Mouse (Mus musculus): Measurements from ENCODE around the gene Fxr1. TPM values are rescaled to one million over a fixed set of nuclear protein-coding genes. Genes with fewer than 3 reads are reported as not detected.

The Fxr1 gene
- polyA plus RNA-seq, 1 experiment from 2014 or later = 19.6 TPM

DNA sequence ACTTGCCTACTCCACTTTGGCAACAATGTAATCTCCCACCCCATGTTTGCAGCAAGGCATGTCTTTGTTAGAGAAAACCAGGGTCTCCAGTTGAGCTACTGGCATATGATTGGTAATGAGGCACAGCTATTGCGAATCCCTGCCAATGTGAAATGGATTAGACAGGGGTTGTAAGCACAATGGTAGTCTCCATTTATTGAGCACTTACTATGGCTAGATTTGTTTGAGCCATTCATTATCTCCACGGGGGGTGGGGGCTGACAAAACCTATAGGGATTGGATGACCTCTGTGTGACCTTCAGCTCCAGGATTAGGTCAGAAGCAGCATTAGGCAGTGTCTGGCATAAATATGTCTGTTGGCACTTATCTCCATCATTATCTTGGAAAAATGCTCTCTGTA lies 83.1 kb downstream of the Fxr1 start:
- Histone ChIP-seq H3K4me2 (replicated peaks; ENCODE audit: low read depth) (no peak overlapping the region), H3K27ac (replicated peaks) (no peak overlapping the region), H3K9ac (ENCODE audit: low read length) (no peak overlapping the region), H3K4me1 (replicated peaks; ENCODE audit: control insufficient read depth, insufficient read depth) (no peaks in the 10 kb centered on the region), H3K36me3 (ENCODE audit: control insufficient read depth, insufficient read depth, low read length) (no peaks in the 10 kb centered on the region), H3K27me3 (ENCODE audit: control insufficient read depth, insufficient read depth, low read length) (0 out of 2 replicates have a peak, but pooled peaks cover 2% of the 10 kb centered on the region), H3K4me3 (ENCODE audit: low read depth, low read length) (no peak overlapping the region), H3K9me3 (ENCODE audit: control insufficient read depth, low read length) (no peaks in the 10 kb centered on the region)
- 73% methylated on average over 2 of the region's 2 CpGs for WGBS
- DNase-seq (ENCODE audit: low spot score) (no peak), ATAC-seq (ENCODE audit: low FRiP score, low TSS enrichment) (no peak)
- TF ChIP-seq EP300 (optimal IDR thresholded peaks at IDR 0.05) = no peak
- no peak for TF ChIP-seq CTCF (IDR thresholded peaks at IDR 0.05; ENCODE audit: low read depth)

DNA sequence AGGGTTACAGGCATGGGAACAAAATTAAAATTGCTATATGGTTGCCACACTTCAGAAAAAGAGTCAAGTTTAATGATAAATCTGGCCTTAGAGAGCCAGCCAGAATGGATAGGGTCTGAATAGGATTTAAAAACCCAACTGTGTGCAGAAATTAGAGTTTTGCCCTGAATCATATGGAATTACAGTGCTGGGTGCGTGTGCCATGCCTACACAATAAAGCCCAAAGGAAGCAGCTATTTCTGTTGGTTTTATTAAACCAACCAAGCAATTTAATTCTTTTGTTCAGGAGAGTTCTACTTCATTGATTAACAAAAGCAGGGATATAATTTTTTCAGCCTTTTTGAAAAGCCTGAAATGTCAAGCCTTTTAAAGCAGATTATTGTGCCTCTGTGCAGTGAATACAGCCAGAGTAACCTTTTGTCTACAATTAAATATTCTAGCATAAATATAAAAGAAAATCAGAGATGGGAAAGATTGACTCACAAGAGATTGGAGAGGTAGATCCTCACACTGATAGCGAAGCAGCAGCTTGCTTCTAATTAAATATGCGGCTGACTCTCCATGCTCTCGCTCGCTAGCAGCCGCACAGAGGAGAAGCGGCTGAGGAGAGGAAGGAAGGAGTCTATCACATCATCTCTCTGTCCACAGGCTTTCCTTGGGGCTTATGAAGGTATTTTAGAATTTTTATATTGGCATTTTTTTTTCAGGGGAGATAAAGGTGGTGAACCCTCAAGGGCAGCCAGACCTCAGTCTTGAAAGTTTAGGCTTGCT lies 84.3 kb downstream of the Fxr1 start:
- Histone ChIP-seq H3K36me3 (ENCODE audit: control insufficient read depth, insufficient read depth, low read length) (no peaks in the 10 kb centered on the region), H3K4me2 (replicated peaks; ENCODE audit: low read depth) (no peak overlapping the region), H3K9me3 (ENCODE audit: control insufficient read depth, low read length) (no peaks in the 10 kb centered on the region), H3K4me3 (ENCODE audit: low read depth, low read length) (no peak overlapping the region), H3K27me3 (ENCODE audit: control insufficient read depth, insufficient read depth, low read length) (0 out of 2 replicates have a peak, but pooled peaks cover 2% of the 10 kb centered on the region), H3K9ac (ENCODE audit: low read length) (no peak overlapping the region), H3K27ac (replicated peaks) (no peak overlapping the region), H3K4me1 (replicated peaks; ENCODE audit: control insufficient read depth, insufficient read depth) (no peaks in the 10 kb centered on the region)
- WGBS = 46% methylated on average over 7 of the region's 7 CpGs
- ATAC-seq (ENCODE audit: low FRiP score, low TSS enrichment) (no peak), DNase-seq (ENCODE audit: low spot score) (no peak)
- TF ChIP-seq CTCF (IDR thresholded peaks at IDR 0.05; ENCODE audit: low read depth) (no peak), EP300 (optimal IDR thresholded peaks at IDR 0.05) (no peak)

DNA sequence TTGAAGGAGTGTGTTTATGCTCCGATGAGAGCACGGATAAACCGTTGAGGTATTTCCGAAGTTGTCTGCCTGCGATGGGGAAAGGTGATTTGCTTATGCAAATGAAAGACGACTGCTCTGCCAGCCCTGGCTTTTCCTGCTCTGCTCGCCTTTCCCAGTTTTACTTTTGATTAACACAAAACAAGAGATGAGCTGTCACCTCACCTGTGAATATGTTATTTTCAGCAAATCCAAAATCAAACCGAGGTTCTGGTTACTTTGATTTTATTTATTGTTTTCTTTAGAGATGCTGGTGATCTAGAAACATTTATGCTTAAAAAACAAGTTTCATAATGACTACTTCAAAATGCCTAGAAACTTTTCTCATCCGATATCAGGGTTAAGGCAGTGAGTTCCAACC lies 86.7 kb downstream of the Fxr1 start:
- Histone ChIP-seq H3K4me2 (replicated peaks; ENCODE audit: low read depth) (no peak overlapping the region), H3K9me3 (ENCODE audit: control insufficient read depth, low read length) (no peaks in the 10 kb centered on the region)
- WGBS = 15% methylated on average over 9 of the region's 9 CpGs

DNA sequence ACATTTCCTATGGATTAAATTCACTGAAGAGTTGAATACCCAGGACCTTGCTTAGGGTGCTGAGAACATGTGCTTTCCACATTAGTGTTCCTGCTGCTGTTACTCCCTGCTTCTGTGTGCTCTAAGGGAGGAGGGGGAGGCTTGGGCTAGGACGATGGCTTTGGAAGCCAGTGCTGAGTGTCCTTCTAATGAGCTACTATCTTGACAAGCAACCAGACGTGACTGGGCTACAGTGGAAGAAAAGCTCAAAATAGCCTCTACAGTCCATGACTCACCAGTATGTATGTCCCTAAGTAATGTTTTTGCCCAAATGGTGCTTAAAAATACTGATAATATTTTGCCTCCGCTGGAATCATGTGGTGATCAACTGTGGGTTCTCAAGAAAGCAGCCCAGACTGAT lies 87.9 kb downstream of the Fxr1 start:
- Histone ChIP-seq H3K4me3 (ENCODE audit: low read depth, low read length) (no peak overlapping the region), H3K27ac (replicated peaks) (no peak overlapping the region), H3K9me3 (ENCODE audit: control insufficient read depth, low read length) (no peaks in the 10 kb centered on the region), H3K9ac (ENCODE audit: low read length) (no peak overlapping the region), H3K27me3 (ENCODE audit: control insufficient read depth, insufficient read depth, low read length) (0 out of 2 replicates have a peak, but pooled peaks cover 2% of the 10 kb centered on the region), H3K4me2 (replicated peaks; ENCODE audit: low read depth) (no peak overlapping the region), H3K4me1 (replicated peaks; ENCODE audit: control insufficient read depth, insufficient read depth) (no peaks in the 10 kb centered on the region), H3K36me3 (ENCODE audit: control insufficient read depth, insufficient read depth, low read length) (no peaks in the 10 kb centered on the region)
- TF ChIP-seq CTCF (IDR thresholded peaks at IDR 0.05; ENCODE audit: low read depth) = no peak
- TF ChIP-seq EP300 (optimal IDR thresholded peaks at IDR 0.05) = no peak
- no peak for DNase-seq (ENCODE audit: low spot score)
- WGBS = 67% methylated on average over 3 of the region's 3 CpGs
- ATAC-seq (ENCODE audit: low FRiP score, low TSS enrichment) = no peak

More for the DNA sequence above, 86.7 kb downstream of the Fxr1 start:
- Histone ChIP-seq H3K27ac (replicated peaks) (no peak overlapping the region), H3K4me1 (replicated peaks; ENCODE audit: control insufficient read depth, insufficient read depth) (no peaks in the 10 kb centered on the region), H3K36me3 (ENCODE audit: control insufficient read depth, insufficient read depth, low read length) (no peaks in the 10 kb centered on the region), H3K9ac (ENCODE audit: low read length) (no peak overlapping the region), H3K27me3 (ENCODE audit: control insufficient read depth, insufficient read depth, low read length) (0 out of 2 replicates have a peak, but pooled peaks cover 2% of the 10 kb centered on the region), H3K4me3 (ENCODE audit: low read depth, low read length) (no peak overlapping the region)
- DNase-seq (ENCODE audit: low spot score) = no peak
- no peak for ATAC-seq (ENCODE audit: low FRiP score, low TSS enrichment)
- no peak for TF ChIP-seq EP300 (optimal IDR thresholded peaks at IDR 0.05)
- no peak for TF ChIP-seq CTCF (IDR thresholded peaks at IDR 0.05; ENCODE audit: low read depth)

DNA sequence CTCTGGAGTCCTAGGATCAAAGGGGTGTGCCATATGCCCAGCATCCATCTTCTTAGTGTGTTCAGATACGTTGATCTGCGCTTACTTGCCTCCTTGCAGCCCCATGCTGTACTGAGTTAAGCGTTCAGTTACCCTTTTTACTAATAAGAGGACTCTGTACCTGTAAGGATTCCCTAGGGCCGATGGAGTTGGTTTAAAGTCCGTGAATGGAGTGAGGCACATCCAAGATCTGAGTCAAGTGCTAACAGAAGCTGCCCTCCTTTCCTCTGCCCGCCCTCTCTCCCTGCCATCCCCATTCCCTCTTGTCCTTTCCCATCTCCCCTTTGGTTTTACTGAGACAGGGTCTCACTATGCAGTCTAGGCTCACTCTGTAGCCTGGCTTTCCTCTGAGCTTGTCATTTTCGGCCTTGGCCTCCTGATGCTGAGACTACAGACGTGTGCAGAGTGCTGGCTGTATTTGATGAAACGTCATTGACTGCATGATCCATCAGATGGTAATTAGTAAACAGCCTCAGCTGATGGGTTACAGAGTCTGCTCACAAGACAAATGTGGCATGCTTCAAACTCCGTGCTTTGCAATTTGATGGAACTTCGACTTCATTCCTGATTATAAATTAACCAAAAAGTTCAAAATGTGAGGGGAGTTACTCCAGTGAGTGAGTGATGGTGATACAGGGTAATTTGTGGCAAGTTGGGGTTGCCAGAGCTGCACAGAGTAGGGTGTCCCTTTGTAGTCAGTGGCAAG lies 92.4 kb downstream of the Fxr1 start:
- TF ChIP-seq CTCF (IDR thresholded peaks at IDR 0.05; ENCODE audit: low read depth) (no peak), EP300 (optimal IDR thresholded peaks at IDR 0.05) (no peak)
- Histone ChIP-seq H3K9ac (ENCODE audit: low read length) (no peak overlapping the region), H3K27ac (replicated peaks) (no peak overlapping the region), H3K4me3 (ENCODE audit: low read depth, low read length) (no peak overlapping the region), H3K27me3 (ENCODE audit: control insufficient read depth, insufficient read depth, low read length) (no peaks in the 10 kb centered on the region), H3K36me3 (ENCODE audit: control insufficient read depth, insufficient read depth, low read length) (no peaks in the 10 kb centered on the region), H3K4me2 (replicated peaks; ENCODE audit: low read depth) (no peak overlapping the region), H3K4me1 (replicated peaks; ENCODE audit: control insufficient read depth, insufficient read depth) (no peaks in the 10 kb centered on the region), H3K9me3 (ENCODE audit: control insufficient read depth, low read length) (no peaks in the 10 kb centered on the region)
- ATAC-seq (ENCODE audit: low FRiP score, low TSS enrichment) = no peak
- DNase-seq (ENCODE audit: low spot score) = no peak
- WGBS = 64% methylated on average over 11 of the region's 11 CpGs

DNA sequence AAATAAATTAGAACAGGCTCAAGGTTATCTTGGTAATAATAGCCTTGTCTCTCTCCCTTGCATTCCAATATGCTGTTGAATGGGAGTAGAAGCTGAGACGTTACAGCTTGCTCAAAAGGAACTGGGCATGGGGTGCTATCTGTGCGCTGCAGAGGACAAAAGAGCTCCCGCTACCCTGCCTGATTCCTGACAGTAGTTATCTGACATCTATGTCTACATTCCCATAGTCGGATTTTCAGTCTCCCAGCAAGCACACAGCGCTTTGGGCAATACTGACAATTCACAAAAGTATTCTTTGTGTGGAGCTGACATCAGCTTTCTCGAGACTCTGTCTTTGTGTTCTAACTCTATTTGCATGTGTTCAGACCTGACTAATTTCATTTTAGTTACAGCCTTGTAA lies 96.1 kb downstream of the Fxr1 start:
- 52% methylated on average over 6 of the region's 6 CpGs for WGBS
- Histone ChIP-seq H3K27ac (replicated peaks) (no peak overlapping the region), H3K4me1 (replicated peaks; ENCODE audit: control insufficient read depth, insufficient read depth) (no peaks in the 10 kb centered on the region), H3K4me3 (ENCODE audit: low read depth, low read length) (no peak overlapping the region), H3K36me3 (ENCODE audit: control insufficient read depth, insufficient read depth, low read length) (no peaks in the 10 kb centered on the region), H3K4me2 (replicated peaks; ENCODE audit: low read depth) (no peak overlapping the region), H3K9ac (ENCODE audit: low read length) (no peak overlapping the region), H3K27me3 (ENCODE audit: control insufficient read depth, insufficient read depth, low read length) (no peaks in the 10 kb centered on the region), H3K9me3 (ENCODE audit: control insufficient read depth, low read length) (no peaks in the 10 kb centered on the region)
- no peak for DNase-seq (ENCODE audit: low spot score)
- no peak for TF ChIP-seq CTCF (IDR thresholded peaks at IDR 0.05; ENCODE audit: low read depth)
- no peak for TF ChIP-seq EP300 (optimal IDR thresholded peaks at IDR 0.05)
- ATAC-seq (ENCODE audit: low FRiP score, low TSS enrichment) = no peak
